Mouse (Mus musculus) monocyte, adult 5-6 weeks (primary cell): ENCODE measurements at regions not wholly inside any gene's neighbourhood (a gene's known extent, or its start where the extent isn't known, plus 50 kb on each side); places are given as distances from the start of the nearest gene placed in this dataset.

Experiments
- ATAC-seq: fragments of 153-309, 156-312 bp; replicated peaks from 2 replicates; pipeline ENCODE4 v1.8.0; 2017; ENCODE audit warnings: mild to moderate bottlenecking; ENCODE audit not compliant: low TSS enrichment, insufficient number of reproducible peaks, severe bottlenecking, poor library complexity, low FRiP score

GRCm38 (mm10) chr6:94754522-94754921 is 54.6 kb upstream of the Lrig1 start:
- no peak for ATAC-seq

GRCm38 (mm10) chr6:94751101-94751440 is 51.1 kb upstream of the Lrig1 start:
- ATAC-seq, result no peak

DNA sequence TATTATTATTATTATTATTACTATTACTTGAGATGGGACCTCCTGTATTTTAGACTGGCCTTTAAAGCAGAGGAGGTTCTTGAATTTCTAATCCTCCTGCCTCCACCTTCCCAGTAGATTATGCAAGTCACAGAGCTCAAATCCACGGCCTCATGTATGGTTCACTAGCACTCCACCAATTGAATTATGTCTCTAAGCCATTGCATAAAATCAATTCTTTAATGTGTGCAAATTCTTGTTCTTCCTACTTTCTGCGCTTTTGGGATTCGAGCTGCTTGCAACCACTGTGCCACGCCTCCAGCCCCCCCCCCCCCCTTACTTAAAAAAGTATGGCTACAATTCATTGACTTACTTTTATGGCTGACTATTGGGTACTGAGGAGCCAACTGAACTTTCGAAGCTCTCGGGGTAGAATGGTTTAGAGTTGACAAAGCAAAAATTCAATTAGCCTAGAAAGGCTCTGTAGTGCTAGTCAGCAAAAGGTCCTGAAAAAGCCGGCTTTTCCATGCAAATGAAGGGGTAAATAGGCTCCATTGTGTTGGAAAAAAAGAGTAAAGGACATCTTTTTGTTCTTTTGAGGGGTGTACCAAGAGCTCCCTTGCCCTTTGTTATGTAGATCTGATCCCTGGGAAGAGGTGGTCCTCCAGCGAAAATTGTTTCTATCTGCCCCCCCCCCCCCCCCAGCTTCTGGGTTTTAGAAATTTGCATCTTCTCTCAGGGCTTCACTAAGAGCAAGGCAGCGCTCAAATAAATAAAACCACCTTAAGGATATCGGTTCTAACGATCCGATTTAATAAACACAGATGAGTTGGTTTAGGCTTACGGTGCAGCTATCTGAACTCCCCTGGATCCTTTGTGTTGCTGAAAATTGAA is 50.5 kb upstream of the Lrig1 start:
- no peak for ATAC-seq
